Mouse (Mus musculus) bone marrow, adult 2 months (tissue): ENCODE results near the gene Methig1.

Source experiments
- CTCF ChIP-seq: fragments of 200-500 bp; IDR thresholded peaks from 2 replicates; pipeline ENCODE4 v1.5.1; 2011; ENCODE audit warnings: low read length, control low read depth; ENCODE audit not compliant: control insufficient read depth, insufficient read depth
- POLR2A ChIP-seq: fragments of 200-500 bp; IDR thresholded peaks from 2 replicates; pipeline ENCODE4 v1.6.1; 2011; ENCODE audit warnings: low read depth, mild to moderate bottlenecking, control low read depth, low read length, borderline replicate concordance; ENCODE audit not compliant: control insufficient read depth

- TF ChIP-seq CTCF (no peak), POLR2A (no peak)
Observed at GRCm38 (mm10) chr15:100413306-100413705, 60.4 kb downstream of the Methig1 start.
